Mouse (Mus musculus): ENCODE results near the gene D430041D05Rik.

- no peak for TF ChIP-seq ELF1 (IDR thresholded peaks at IDR 0.05; ENCODE audit: low read depth, low read length)
- TF ChIP-seq RCOR1 (conservative IDR thresholded peaks at IDR 0.05; ENCODE audit: low read depth, low read length): no peak
- TF ChIP-seq CTCF (conservative IDR thresholded peaks at IDR 0.05 in 1 of 2, IDR thresholded peaks at IDR 0.05 in 1 of 2; ENCODE audit: low read depth in 2 of 2, low read length in 2 of 2): no peak
- no peak for TF ChIP-seq NRF1 (IDR thresholded peaks at IDR 0.05; ENCODE audit: low read depth, low read length)
- no peak for TF ChIP-seq SIN3A (IDR thresholded peaks at IDR 0.05; ENCODE audit: low read length)
- no peak for TF ChIP-seq USF2 (conservative IDR thresholded peaks at IDR 0.05; ENCODE audit: low read depth, low read length)
- no peak for TF ChIP-seq MEF2A (IDR thresholded peaks at IDR 0.05; ENCODE audit: borderline replicate concordance, low read depth, low read length)
- TF ChIP-seq JUND (conservative IDR thresholded peaks at IDR 0.05; ENCODE audit: low read depth, low read length): no peak
- TF ChIP-seq POLR2A (IDR thresholded peaks at IDR 0.05; ENCODE audit: low read depth, low read length): no peak
- TF ChIP-seq NELFE (IDR thresholded peaks at IDR 0.05; ENCODE audit: low read depth, low read length): no peak
- no peak for TF ChIP-seq MYC (IDR thresholded peaks at IDR 0.05; ENCODE audit: low read depth, low read length)
Measured at GRCm38 (mm10) chr2:104167765-104168164, 243.0 kb downstream of the D430041D05Rik start.
